Mouse (Mus musculus): ENCODE measurements around the gene Med16. TPM values are rescaled to one million over a fixed set of nuclear protein-coding genes. Genes with fewer than 3 reads are reported as not detected.

The Med16 gene
- polyA plus RNA-seq, 1 experiment from 2014 or later: 48.2 TPM

DNA sequence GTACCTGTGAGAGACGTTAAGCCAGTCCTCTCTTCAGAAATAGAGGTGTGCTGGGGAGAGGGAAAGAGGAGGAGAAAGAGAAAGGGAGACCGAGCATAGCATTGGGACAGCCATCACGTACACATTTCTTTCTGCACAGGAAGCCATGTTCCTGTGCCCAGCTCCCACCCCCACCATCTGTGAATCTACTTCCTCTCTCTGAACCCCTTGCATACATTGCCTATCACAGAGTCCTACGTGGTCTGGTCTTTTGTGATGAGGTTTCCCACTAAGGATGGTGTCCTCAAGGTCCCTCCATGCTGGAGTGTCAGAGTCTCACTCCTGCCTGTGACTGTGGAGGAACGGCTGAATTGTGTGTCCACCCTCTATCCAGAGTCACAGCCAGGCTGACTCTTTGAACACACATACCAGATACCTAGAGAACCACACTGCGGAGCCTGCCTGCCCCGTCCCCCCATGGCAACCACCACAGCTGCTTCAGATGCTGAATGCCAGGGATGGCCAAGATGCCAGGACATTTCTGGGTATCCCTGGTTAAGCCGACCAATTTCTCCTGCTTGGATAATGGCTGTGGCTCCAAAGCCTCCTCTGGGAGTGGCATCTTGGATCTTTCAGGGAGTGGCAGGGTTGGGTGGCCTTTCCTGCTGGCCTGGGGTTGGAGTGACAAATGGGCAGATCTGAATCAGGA is 58.6 kb downstream of the Med16 start:
- H3K27me3 ChIP-seq (replicated peaks; ENCODE audit: control insufficient read depth, insufficient read depth, low read length): no peaks in the 10 kb centered on the region
- H3K9me3 ChIP-seq (ENCODE audit: control insufficient read depth, low read length): no peaks in the 10 kb centered on the region
- no peak for ATAC-seq
- no peaks in the 10 kb centered on the region for H3K36me3 ChIP-seq (ENCODE audit: control insufficient read depth, insufficient read depth, low read length)
- H3K4me2 ChIP-seq (ENCODE audit: low read length): no peak overlapping the region
- no peak overlapping the region for H3K4me3 ChIP-seq (ENCODE audit: low read length)
- whole genome bisulfite sequencing: 79% methylated on average over 8 of the region's 8 CpGs
- H3K9ac ChIP-seq (ENCODE audit: low read depth, low read length): no peak overlapping the region
- peaks cover 18% of the 10 kb centered on the region for H3K4me1 ChIP-seq (ENCODE audit: control insufficient read depth, insufficient read depth, low read depth, low read length)
- H3K27ac ChIP-seq (ENCODE audit: low read depth, low read length): no peak overlapping the region

DNA sequence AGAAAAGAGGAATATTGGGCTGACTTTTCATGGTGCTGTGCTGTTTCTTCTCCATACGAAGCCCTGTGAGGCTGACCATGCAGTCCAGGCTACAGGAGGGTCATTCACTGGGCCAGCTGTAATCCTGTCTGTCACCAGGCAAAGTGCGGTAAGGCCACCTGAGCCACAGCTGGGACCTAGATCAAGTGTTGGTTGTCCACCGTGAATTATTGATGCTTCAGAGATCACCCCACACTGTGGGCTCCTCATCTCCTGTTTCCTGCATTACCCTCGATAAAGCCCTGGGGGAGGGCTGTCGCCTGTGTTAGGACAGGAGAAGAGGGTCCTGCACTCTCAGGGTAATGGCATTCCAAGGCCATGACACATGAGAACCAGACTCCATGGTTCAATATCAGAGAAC is 62.2 kb downstream of the Med16 start:
- peaks cover 5% of the 10 kb centered on the region for H3K4me1 ChIP-seq (ENCODE audit: control insufficient read depth, insufficient read depth, low read depth, low read length)
- H3K36me3 ChIP-seq (ENCODE audit: control insufficient read depth, insufficient read depth, low read length): no peaks in the 10 kb centered on the region
- ATAC-seq: no peak
- no peak overlapping the region for H3K9ac ChIP-seq (ENCODE audit: low read depth, low read length)
- H3K27ac ChIP-seq (ENCODE audit: low read depth, low read length): no peak overlapping the region
- no peak overlapping the region for H3K4me2 ChIP-seq (ENCODE audit: low read length)
- H3K4me3 ChIP-seq (ENCODE audit: low read length): no peak overlapping the region
- no peaks in the 10 kb centered on the region for H3K9me3 ChIP-seq (ENCODE audit: control insufficient read depth, low read length)
- H3K27me3 ChIP-seq (replicated peaks; ENCODE audit: control insufficient read depth, insufficient read depth, low read length): no peaks in the 10 kb centered on the region
- WGBS: 74% methylated on average over 5 of the region's 5 CpGs

Small RNA genes lying within 50 kb of the gene (microRNA-seq; reads per million reads assigned to microRNA genes)
- gene Mir6910: not detected

Other genes starting within 250 kb of the Med16 start
- gene Madcam1, start 244.4 kb downstream of the Med16 start, polyA plus RNA-seq (2015; fragmentation: Nextera tagmentation; extraction: Ambion mirVana): 0.99 and 1.5 TPM in 2 replicates
- gene Tpgs1, start 239.6 kb downstream of the Med16 start, polyA plus RNA-seq (2015; fragmentation: Nextera tagmentation; extraction: Ambion mirVana): 107 and 124 TPM in 2 replicates
- gene Cdc34, start 226.7 kb downstream of the Med16 start, polyA plus RNA-seq (2015; fragmentation: Nextera tagmentation; extraction: Ambion mirVana): 73.5 and 84.7 TPM in 2 replicates
- 1.7 TPM in 2 replicates for gene Gzmm, start 219.9 kb downstream of the Med16 start, polyA plus RNA-seq (2015; fragmentation: Nextera tagmentation; extraction: Ambion mirVana)
- 1,077 and 1,193 TPM in 2 replicates for gene Bsg, start 204.4 kb downstream of the Med16 start, polyA plus RNA-seq (2015; fragmentation: Nextera tagmentation; extraction: Ambion mirVana)
- 1.2 and 1.4 TPM in 2 replicates for gene Hcn2, start 192.3 kb downstream of the Med16 start, polyA plus RNA-seq (2015; fragmentation: Nextera tagmentation; extraction: Ambion mirVana)
- 37.1 and 50.6 TPM in 2 replicates for gene Polrmt, start 162.3 kb downstream of the Med16 start, polyA plus RNA-seq (2015; fragmentation: Nextera tagmentation; extraction: Ambion mirVana)
- gene Fgf22, start 153.8 kb downstream of the Med16 start, polyA plus RNA-seq (2015; fragmentation: Nextera tagmentation; extraction: Ambion mirVana): 1.9 and 3.1 TPM in 2 replicates
- gene Rnf126, start 142.0 kb downstream of the Med16 start, polyA plus RNA-seq (2015; fragmentation: Nextera tagmentation; extraction: Ambion mirVana): 74.2 and 101 TPM in 2 replicates
- 2.6 and 3.0 TPM in 2 replicates for gene Fstl3, start 131.7 kb downstream of the Med16 start, polyA plus RNA-seq (2015; fragmentation: Nextera tagmentation; extraction: Ambion mirVana)
- 0.31 TPM in 1 of 2 replicates, not detected in the other for gene Prss57, start 118.0 kb downstream of the Med16 start, polyA plus RNA-seq (2015; fragmentation: Nextera tagmentation; extraction: Ambion mirVana)
- gene Palm, start 115.4 kb downstream of the Med16 start, polyA plus RNA-seq (2015; fragmentation: Nextera tagmentation; extraction: Ambion mirVana): 297 and 309 TPM in 2 replicates
- gene Misp, start 87.9 kb downstream of the Med16 start, polyA plus RNA-seq (2015; fragmentation: Nextera tagmentation; extraction: Ambion mirVana): 0.46 and 0.59 TPM in 2 replicates
- gene Ptbp1, start 54.5 kb downstream of the Med16 start, polyA plus RNA-seq (2015; fragmentation: Nextera tagmentation; extraction: Ambion mirVana): 61.2 and 79.2 TPM in 2 replicates
- gene Prtn3, start 34.4 kb downstream of the Med16 start, polyA plus RNA-seq (2015; fragmentation: Nextera tagmentation; extraction: Ambion mirVana): 10.4 and 11.2 TPM in 2 replicates
- 387 and 426 TPM in 2 replicates for gene Plppr3, start 34.3 kb downstream of the Med16 start, polyA plus RNA-seq (2015; fragmentation: Nextera tagmentation; extraction: Ambion mirVana)
- gene Elane, start 22.7 kb downstream of the Med16 start, polyA plus RNA-seq (2015; fragmentation: Nextera tagmentation; extraction: Ambion mirVana): 0.26 and 0.32 TPM in 2 replicates
- not detected in 2 replicates for gene Cfd, start 18.1 kb downstream of the Med16 start, polyA plus RNA-seq (2015; fragmentation: Nextera tagmentation; extraction: Ambion mirVana)
- gene Gm26602, start 1.9 kb upstream of the Med16 start, polyA plus RNA-seq (2015; fragmentation: Nextera tagmentation; extraction: Ambion mirVana): 1.4 and 18.3 TPM in 2 replicates
- 3.1 and 3.7 TPM in 2 replicates for gene Kiss1r, start 8.0 kb upstream of the Med16 start, polyA plus RNA-seq (2015; fragmentation: Nextera tagmentation; extraction: Ambion mirVana)
- 293 and 300 TPM in 2 replicates for gene R3hdm4, start 12.3 kb upstream of the Med16 start, polyA plus RNA-seq (2015; fragmentation: Nextera tagmentation; extraction: Ambion mirVana)
- gene Arid3a, start 18.1 kb upstream of the Med16 start, polyA plus RNA-seq (2015; fragmentation: Nextera tagmentation; extraction: Ambion mirVana): 1.6 and 1.7 TPM in 2 replicates
- 97.7 and 102 TPM in 2 replicates for gene Wdr18, start 51.2 kb upstream of the Med16 start, polyA plus RNA-seq (2015; fragmentation: Nextera tagmentation; extraction: Ambion mirVana)
- 0.45 and 0.46 TPM in 2 replicates for gene Grin3b, start 61.8 kb upstream of the Med16 start, polyA plus RNA-seq (2015; fragmentation: Nextera tagmentation; extraction: Ambion mirVana)
- gene Tmem259, start 75.4 kb upstream of the Med16 start, polyA plus RNA-seq (2015; fragmentation: Nextera tagmentation; extraction: Ambion mirVana): 11.7 and 17.4 TPM in 2 replicates
- gene Cnn2, start 79.7 kb upstream of the Med16 start, polyA plus RNA-seq (2015; fragmentation: Nextera tagmentation; extraction: Ambion mirVana): 30.5 and 38.9 TPM in 2 replicates
- gene Abca7, start 87.6 kb upstream of the Med16 start, polyA plus RNA-seq (2015; fragmentation: Nextera tagmentation; extraction: Ambion mirVana): 4.2 and 5.1 TPM in 2 replicates
- gene Arhgap45, start 107.7 kb upstream of the Med16 start, polyA plus RNA-seq (2015; fragmentation: Nextera tagmentation; extraction: Ambion mirVana): 1.7 and 2.2 TPM in 2 replicates
- gene Polr2e, start 130.9 kb upstream of the Med16 start, polyA plus RNA-seq (2015; fragmentation: Nextera tagmentation; extraction: Ambion mirVana): 141 and 143 TPM in 2 replicates
- 601 and 643 TPM in 2 replicates for gene Gpx4, start 138.2 kb upstream of the Med16 start, polyA plus RNA-seq (2015; fragmentation: Nextera tagmentation; extraction: Ambion mirVana)
- 10.3 and 13.0 TPM in 2 replicates for gene Sbno2, start 196.6 kb upstream of the Med16 start, polyA plus RNA-seq (2015; fragmentation: Nextera tagmentation; extraction: Ambion mirVana)
- gene Stk11, start 206.9 kb upstream of the Med16 start, polyA plus RNA-seq (2015; fragmentation: Nextera tagmentation; extraction: Ambion mirVana): 17.7 and 18.3 TPM in 2 replicates
- 554 and 581 TPM in 2 replicates for gene Atp5d, start 229.7 kb upstream of the Med16 start, polyA plus RNA-seq (2015; fragmentation: Nextera tagmentation; extraction: Ambion mirVana)
- gene Cbarp, start 231.9 kb upstream of the Med16 start, polyA plus RNA-seq (2015; fragmentation: Nextera tagmentation; extraction: Ambion mirVana): 98.8 and 130 TPM in 2 replicates
- 16.0 and 16.1 TPM in 2 replicates for gene Midn, start 239.3 kb upstream of the Med16 start, polyA plus RNA-seq (2015; fragmentation: Nextera tagmentation; extraction: Ambion mirVana)